ENCODE assay signal across 10 mouse cellular contexts in the genomic region with DNA sequence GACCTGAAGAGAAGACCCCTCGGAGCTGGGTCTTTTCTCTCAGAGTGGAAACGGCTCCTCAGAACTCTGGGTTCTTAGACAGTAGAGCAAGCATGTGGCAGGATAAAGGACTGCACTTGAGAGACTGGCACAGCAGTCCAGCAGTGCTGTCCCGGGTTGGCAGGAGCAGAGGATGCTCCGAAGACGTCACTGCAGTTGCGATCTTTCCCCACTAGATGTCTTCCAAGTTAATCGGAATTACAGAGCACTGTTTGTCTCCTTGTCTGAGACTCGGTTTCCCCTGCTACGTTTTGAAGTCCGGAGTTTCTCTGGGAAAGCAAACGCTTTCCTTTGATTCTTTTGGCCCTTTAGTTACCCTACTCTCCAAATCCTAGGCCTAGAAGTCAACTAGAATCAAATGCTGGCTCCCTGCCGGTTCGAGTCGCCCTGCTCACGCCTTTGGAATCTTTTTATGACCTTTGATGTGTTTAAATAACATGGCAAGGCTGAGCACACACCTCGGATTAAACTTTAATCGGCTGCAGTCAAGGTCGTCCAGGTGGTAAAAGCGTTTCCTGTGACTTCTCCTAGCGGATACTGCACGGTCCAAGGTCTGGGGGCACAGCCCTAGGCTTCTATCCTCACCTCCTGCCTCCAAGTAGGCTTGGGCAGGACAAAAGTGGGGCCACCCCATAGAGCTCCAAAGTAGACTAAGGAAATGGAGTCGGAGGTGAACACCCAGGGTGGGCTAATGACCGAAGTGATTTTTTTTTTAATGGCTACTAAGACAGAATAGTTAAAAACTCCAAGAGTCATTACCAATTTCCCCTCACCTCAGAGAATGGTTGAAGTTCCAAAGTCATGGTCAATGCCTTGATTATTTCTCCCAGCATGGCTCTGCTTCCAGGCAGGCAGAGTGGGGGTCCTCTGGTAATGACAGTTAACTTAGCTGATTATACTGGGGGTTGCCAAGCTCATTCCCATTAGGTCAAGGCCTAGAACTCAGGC. TPM values are rescaled to one million over a fixed set of nuclear protein-coding genes. Genes with fewer than 3 reads are reported as not detected.
DNase-seq lines count a peak whose midpoint lies in the region; ATAC-seq and TF ChIP-seq lines count a peak whose summit lies in the region.
"Had no signal": no experiment of that assay in that cellular context is flagged by ENCODE, and none has a peak within 500 bp of the region (broad histone marks: within the 10 kb centered on the region; RNA-seq: fewer than 3 reads in every experiment).

No protein-coding gene starts in this region.

- ATAC-seq in forebrain, embryonic 13.5 days, result peak; percentile 68; the same call in 1 of the 2 replicates
- no peak for ATAC-seq in forebrain, embryonic 15.5 days (replicated peaks)
- ATAC-seq in megakaryocyte progenitor cell, adult 5-6 weeks (replicated peaks; ENCODE audit: poor library complexity), result peak; percentile 84

- peaks cover 97% of the 10 kb centered on the region for H3K27me3 ChIP-seq in forebrain, embryonic 13.5 days
- peaks cover 96% of the 10 kb centered on the region for H3K27me3 ChIP-seq in forebrain, embryonic 15.5 days
- H3K27me3 ChIP-seq in CH12.LX (replicated peaks), result no peaks in the 10 kb centered on the region

- TF ChIP-seq CTCF in CH12.LX (conservative IDR thresholded peaks at IDR 0.05 in 1 of 2, IDR thresholded peaks at IDR 0.05 in 1 of 2; ENCODE audit: low read depth in 2 of 2, low read length in 2 of 2), result peak; percentile 74 to 84

- intact Hi-C loops in heart, postnatal 36 days (cut with DNase I), result loop anchor here (1.0 to 5.0 kb wide), 2 partner anchors 307 to 567 kb away; no protein-coding TSS in a partner anchor

- no peak overlapping the region for H3K4me2 ChIP-seq in forebrain, embryonic 13.5 days
- no peak overlapping the region for H3K4me2 ChIP-seq in forebrain, embryonic 15.5 days (replicated peaks)
- no peak overlapping the region for H3K4me2 ChIP-seq in CH12.LX (ENCODE audit: insufficient read depth, low read depth, poor library complexity, severe bottlenecking)

- no peaks in the 10 kb centered on the region for H3K79me2 ChIP-seq in CH12.LX (replicated peaks; ENCODE audit: control insufficient read depth, extremely low read depth, insufficient read depth, poor library complexity, severe bottlenecking)

- 5% methylated on average over 23 of the region's 23 CpGs for WGBS in forebrain, embryonic 13.5 days
- 6% methylated on average over 23 of the region's 23 CpGs for WGBS in forebrain, embryonic 15.5 days
- 10% methylated on average over 23 of the region's 23 CpGs for WGBS in large intestine, adult 2 months

- no peaks in the 10 kb centered on the region for H3K36me3 ChIP-seq in forebrain, embryonic 13.5 days (ENCODE audit: poor library complexity, severe bottlenecking)
- no peaks in the 10 kb centered on the region for H3K36me3 ChIP-seq in forebrain, embryonic 15.5 days
- no peaks in the 10 kb centered on the region for H3K36me3 ChIP-seq in CH12.LX (replicated peaks in 1 of 2; ENCODE audit: control insufficient read depth in 1 of 2, insufficient read depth in 1 of 2, low read length in 1 of 2)
- H3K36me3 ChIP-seq: G1E had no signal

- in situ Hi-C loops in CH12.LX (cut with MboI; ENCODE audit: low pct_ligation_motif_present, low pct_unique_long_range_greater_than_20kb, low sequenced_read_pairs), result loop anchor here (25.0 kb wide), 1 partner anchor 642 kb away; no protein-coding TSS in a partner anchor

- no peak for TF ChIP-seq POLR2A in CH12.LX (IDR thresholded peaks at IDR 0.05; ENCODE audit: low read depth, low read length)

- H3K4me1 ChIP-seq in forebrain, embryonic 13.5 days, result no peaks in the 10 kb centered on the region
- no peaks in the 10 kb centered on the region for H3K4me1 ChIP-seq in forebrain, embryonic 15.5 days
- H3K4me1 ChIP-seq in CH12.LX (ENCODE audit: control insufficient read depth in 1 of 2, insufficient read depth in 2 of 2), result peaks cover 0 to 9% of the 10 kb centered on the region in 2 experiments; a peak in 2 of 4 replicates

- H3K27ac ChIP-seq in forebrain, embryonic 13.5 days, result no peak overlapping the region
- H3K27ac ChIP-seq in forebrain, embryonic 15.5 days (replicated peaks), result no peak overlapping the region
- H3K27ac ChIP-seq in CH12.LX (ENCODE audit: insufficient read depth, low read depth), result no peak overlapping the region

- dilution Hi-C loops in CH12.LX (cut with MboI; ENCODE audit: extremely low pct_ligation_motif_present, extremely low pct_unique_long_range_greater_than_20kb, low sequenced_read_pairs), result no loop called here

- peak; percentile 68 for TF ChIP-seq RAD21 in CH12.LX (IDR thresholded peaks at IDR 0.05; ENCODE audit: low read depth, low read length)

- no peak for DNase-seq in CH12.LX (ENCODE audit: extremely low read depth)
- DNase-seq in cerebellum, postnatal 36 days, result peak; percentile 34 to 46
- DNase-seq in heart, postnatal 36 days, result peak; percentile 66 to 67
- peak; percentile 88 for DNase-seq in large intestine, adult 2 months (ENCODE audit: low read depth, low spot score)
- peak; percentile 17 for DNase-seq in telencephalon, adult 2 months (ENCODE audit: low read depth, low spot score)

- H3K9ac ChIP-seq in forebrain, embryonic 13.5 days, result no peak overlapping the region
- no peak overlapping the region for H3K9ac ChIP-seq in forebrain, embryonic 15.5 days (replicated peaks)
- H3K9ac ChIP-seq in CH12.LX (ENCODE audit: insufficient read depth, low read depth), result no peak overlapping the region

- H3K4me3 ChIP-seq in forebrain, embryonic 13.5 days, result no peak overlapping the region
- no peak overlapping the region for H3K4me3 ChIP-seq in forebrain, embryonic 15.5 days
- no peak overlapping the region for H3K4me3 ChIP-seq in CH12.LX (replicated peaks in 1 of 3; ENCODE audit: low read depth in 2 of 3, low read length in 2 of 3, poor library complexity in 1 of 3)
- H3K4me3 ChIP-seq: myocyte had no signal

- no peaks in the 10 kb centered on the region for H3K9me3 ChIP-seq in forebrain, embryonic 13.5 days (replicated peaks)
- H3K9me3 ChIP-seq in forebrain, embryonic 15.5 days, result no peaks in the 10 kb centered on the region
- no peaks in the 10 kb centered on the region for H3K9me3 ChIP-seq in CH12.LX (replicated peaks; ENCODE audit: low read length)
- H3K9me3 ChIP-seq: G1E had no signal

- no peak for TF ChIP-seq EP300 in CH12.LX (IDR thresholded peaks at IDR 0.05; ENCODE audit: low read length)

TF ChIP-seq in CH12.LX, 34 proteins besides CTCF, POLR2A, EP300 and RAD21:
- no peak for TF ChIP-seq NELFE (IDR thresholded peaks at IDR 0.05; ENCODE audit: low read depth, low read length)
- peak; percentile 75 for TF ChIP-seq SMC3 (IDR thresholded peaks at IDR 0.05; ENCODE audit: low read depth, low read length)

RNA-seq across cellular contexts. Expression of a gene that starts 10.1 kb away (rescaled TPM):
- polyA plus RNA-seq in forebrain, embryonic 13.5 days (2015; fragmentation: Nextera tagmentation; extraction: Ambion mirVana), result not detected in 2 replicates
- not detected in 2 replicates for polyA plus RNA-seq in forebrain, embryonic 15.5 days (2015; fragmentation: Nextera tagmentation; extraction: Ambion mirVana)
- total RNA-seq in CH12.LX (2012; rRNA removed), result not detected in 2 replicates
- 0.11 and 0.17 TPM in 2 replicates for total RNA-seq in CH12.LX (2014; rRNA removed)
- polyA plus RNA-seq in CH12.LX (2012; ENCODE audit: insufficient read length, low read depth), result 0.10 TPM in 1 of 2 replicates, not detected in the other
- not detected for total RNA-seq in heart, postnatal 36 days (2021)
- polyA plus RNA-seq in large intestine, adult 2 months (2012; rRNA removed), result not detected in 2 replicates
- not detected in 2 replicates for total RNA-seq in megakaryocyte progenitor cell, adult 5-6 weeks (2015)
- total RNA-seq in megakaryocyte progenitor cell, adult 5-6 weeks (2017), result not detected in 2 replicates
- total RNA-seq: G1E had no signal
- polyA plus RNA-seq: G1E had no signal

RNA-seq across cellular contexts. Expression of a gene that starts 25.2 kb away (rescaled TPM):
- 0.12 TPM in 1 of 2 replicates, not detected in the other for polyA plus RNA-seq in forebrain, embryonic 13.5 days (2015; fragmentation: Nextera tagmentation; extraction: Ambion mirVana)
- polyA plus RNA-seq in forebrain, embryonic 15.5 days (2015; fragmentation: Nextera tagmentation; extraction: Ambion mirVana), result not detected in 2 replicates
- total RNA-seq in CH12.LX (2012; rRNA removed) (not detected in 2 replicates), CH12.LX (2014; rRNA removed) (not detected in 2 replicates)
- polyA plus RNA-seq in CH12.LX (2012; ENCODE audit: insufficient read length, low read depth), result not detected in 2 replicates
- not detected for total RNA-seq in heart, postnatal 36 days (2021)
- not detected in 2 replicates for polyA plus RNA-seq in large intestine, adult 2 months (2012; rRNA removed)
- total RNA-seq in megakaryocyte progenitor cell, adult 5-6 weeks (2015), result not detected in 2 replicates
- total RNA-seq in megakaryocyte progenitor cell, adult 5-6 weeks (2017), result 0.10 TPM in 1 of 2 replicates, not detected in the other
- total RNA-seq: G1E had no signal
- polyA plus RNA-seq: G1E had no signal

RNA-seq across cellular contexts. Expression of a gene that starts 30.1 kb away (rescaled TPM):
- 0.09 TPM in 1 of 2 replicates, not detected in the other for polyA plus RNA-seq in forebrain, embryonic 13.5 days (2015; fragmentation: Nextera tagmentation; extraction: Ambion mirVana)
- not detected in 2 replicates for polyA plus RNA-seq in forebrain, embryonic 15.5 days (2015; fragmentation: Nextera tagmentation; extraction: Ambion mirVana)
- total RNA-seq in CH12.LX (2012; rRNA removed) (5.2 and 5.7 TPM in 2 replicates), CH12.LX (2014; rRNA removed) (14.3 and 14.6 TPM in 2 replicates)
- polyA plus RNA-seq in CH12.LX (2012; ENCODE audit: insufficient read length, low read depth), result 14.3 and 14.5 TPM in 2 replicates
- total RNA-seq in heart, postnatal 36 days (2021), result not detected
- polyA plus RNA-seq in large intestine, adult 2 months (2012; rRNA removed), result 0.04 and 0.07 TPM in 2 replicates
- 0.12 and 0.24 TPM in 2 replicates for total RNA-seq in megakaryocyte progenitor cell, adult 5-6 weeks (2015)
- total RNA-seq in megakaryocyte progenitor cell, adult 5-6 weeks (2017), result 0.30 TPM in 1 of 2 replicates, not detected in the other
- polyA plus RNA-seq: G1E had no signal

RNA-seq across cellular contexts. Expression of a gene that starts 39.9 kb away (rescaled TPM):
- polyA plus RNA-seq in forebrain, embryonic 13.5 days (2015; fragmentation: Nextera tagmentation; extraction: Ambion mirVana), result not detected in 2 replicates
- not detected in 2 replicates for polyA plus RNA-seq in forebrain, embryonic 15.5 days (2015; fragmentation: Nextera tagmentation; extraction: Ambion mirVana)
- 0.30 and 0.50 TPM in 2 replicates for total RNA-seq in CH12.LX (2012; rRNA removed)
- 0.30 and 0.32 TPM in 2 replicates for total RNA-seq in CH12.LX (2014; rRNA removed)
- polyA plus RNA-seq in CH12.LX (2012; ENCODE audit: insufficient read length, low read depth), result 0.47 and 0.97 TPM in 2 replicates
- total RNA-seq in heart, postnatal 36 days (2021), result not detected
- 0.10 TPM in 1 of 2 replicates, not detected in the other for polyA plus RNA-seq in large intestine, adult 2 months (2012; rRNA removed)
- total RNA-seq in megakaryocyte progenitor cell, adult 5-6 weeks (2015), result 8.1 and 10.7 TPM in 2 replicates
- 23.4 and 24.9 TPM in 2 replicates for total RNA-seq in megakaryocyte progenitor cell, adult 5-6 weeks (2017)
- polyA plus RNA-seq: G1E had no signal

RNA-seq across cellular contexts. Expression of a gene that starts 42.5 kb away (rescaled TPM):
- polyA plus RNA-seq in forebrain, embryonic 13.5 days (2015; fragmentation: Nextera tagmentation; extraction: Ambion mirVana), result not detected in 2 replicates
- polyA plus RNA-seq in forebrain, embryonic 15.5 days (2015; fragmentation: Nextera tagmentation; extraction: Ambion mirVana), result not detected in 2 replicates
- not detected in 2 replicates for total RNA-seq in CH12.LX (2012; rRNA removed)
- total RNA-seq in CH12.LX (2014; rRNA removed), result not detected in 2 replicates
- not detected in 2 replicates for polyA plus RNA-seq in CH12.LX (2012; ENCODE audit: insufficient read length, low read depth)
- total RNA-seq in heart, postnatal 36 days (2021), result not detected
- polyA plus RNA-seq in large intestine, adult 2 months (2012; rRNA removed), result not detected in 2 replicates
- not detected in 2 replicates for total RNA-seq in megakaryocyte progenitor cell, adult 5-6 weeks (2015)
- total RNA-seq in megakaryocyte progenitor cell, adult 5-6 weeks (2017), result not detected in 2 replicates
- total RNA-seq: G1E had no signal
- polyA plus RNA-seq: G1E, myocyte had no signal

Comparison
In these comparisons a context has a peak if more than half of its experiments do, and no peak if none do; other contexts are left out.
1. RNA of a gene that starts 30.1 kb away (polyA plus RNA-seq): 14.3 to 14.5 TPM in CH12.LX; 0.09 TPM in forebrain, embryonic 13.5 days, 0.04 to 0.07 TPM in large intestine, adult 2 months and not detected in forebrain, embryonic 15.5 days; every median in the first group is over 10 times any median in the second.